Mouse (Mus musculus): Measurements from ENCODE around the gene Mpi. TPM values are rescaled to one million over a fixed set of nuclear protein-coding genes. Genes with fewer than 3 reads are reported as not detected.

Gene Mpi
- polyA plus RNA-seq, 1 experiment from 2014 or later = 81.2 TPM

GRCm38 (mm10) chr9:57537044-57537727 lies 15.4 kb downstream of the Mpi start, which contains the start of gene Fam219b:
Fam219b (plus strand) TSS chr9:57537528.
- H3K4me1 ChIP-seq = peaks cover 28% of the 10 kb centered on the region
- H3K9ac ChIP-seq = peak within 1 kb of the TSS; percentile 91
- no peaks in the 10 kb centered on the region for H3K9me3 ChIP-seq
- ATAC-seq (replicated peaks) = peak; percentile 91
- 2% methylated on average over 45 of the region's 45 CpGs for WGBS
- peak within 1 kb of the TSS; percentile 92 for H3K27ac ChIP-seq
- H3K36me3 ChIP-seq (replicated peaks) = peaks cover 20% of the 10 kb centered on the region
- no peaks in the 10 kb centered on the region for H3K27me3 ChIP-seq (replicated peaks)
- H3K4me2 ChIP-seq = peak within 1 kb of the TSS; percentile 89
- peak within 1 kb of the TSS; percentile 96 for H3K4me3 ChIP-seq

- Histone ChIP-seq H3K36me3 (replicated peaks) (peaks cover 26% of the 10 kb centered on the region), H3K9ac (0 out of 2 replicates have a peak overlapping the region, but pooled peaks have one; percentile 91), H3K27me3 (replicated peaks) (no peaks in the 10 kb centered on the region), H3K9me3 (no peaks in the 10 kb centered on the region), H3K27ac (no peak overlapping the region), H3K4me3 (peak overlapping the region; percentile 96), H3K4me1 (peaks cover 28% of the 10 kb centered on the region), H3K4me2 (peak overlapping the region; percentile 89)
- ATAC-seq (replicated peaks) = no peak
- 86% methylated on average over 5 of the region's 5 CpGs for WGBS
Measured at GRCm38 (mm10) chr9:57536362-57536761, 16.2 kb downstream of the Mpi start.

- no peak for ATAC-seq (replicated peaks)
- Histone ChIP-seq H3K36me3 (replicated peaks) (peaks cover 15% of the 10 kb centered on the region), H3K4me2 (no peak overlapping the region), H3K4me1 (peaks cover 5% of the 10 kb centered on the region), H3K9ac (no peak overlapping the region), H3K27ac (no peak overlapping the region), H3K9me3 (no peaks in the 10 kb centered on the region), H3K27me3 (replicated peaks) (no peaks in the 10 kb centered on the region), H3K4me3 (no peak overlapping the region)
- WGBS = 94% methylated on average over 1 of the region's 1 CpGs
Measured at GRCm38 (mm10) chr9:57531946-57532345, 20.6 kb downstream of the Mpi start.

- peaks cover 35% of the 10 kb centered on the region for H3K4me1 ChIP-seq
- H3K27me3 ChIP-seq (replicated peaks) = no peaks in the 10 kb centered on the region
- no peak overlapping the region for H3K27ac ChIP-seq
- H3K4me3 ChIP-seq = no peak overlapping the region
- no peaks in the 10 kb centered on the region for H3K9me3 ChIP-seq
- ATAC-seq (replicated peaks) = no peak
- H3K9ac ChIP-seq = no peak overlapping the region
- peaks cover 3% of the 10 kb centered on the region for H3K36me3 ChIP-seq (replicated peaks)
- H3K4me2 ChIP-seq = no peak overlapping the region
Measured at GRCm38 (mm10) chr9:57526435-57526834, 26.1 kb downstream of the Mpi start.

- H3K9me3 ChIP-seq = no peaks in the 10 kb centered on the region
- WGBS = 88% methylated on average over 2 of the region's 2 CpGs
- no peak overlapping the region for H3K4me2 ChIP-seq
- no peaks in the 10 kb centered on the region for H3K36me3 ChIP-seq (replicated peaks)
- no peak for ATAC-seq (replicated peaks)
- no peak overlapping the region; the same call in 1 of the 2 replicates for H3K9ac ChIP-seq
- no peaks in the 10 kb centered on the region for H3K27me3 ChIP-seq (replicated peaks)
- H3K27ac ChIP-seq = no peak overlapping the region
- peaks cover 36% of the 10 kb centered on the region for H3K4me1 ChIP-seq
- no peak overlapping the region for H3K4me3 ChIP-seq
Measured at GRCm38 (mm10) chr9:57525516-57525915, 27.0 kb downstream of the Mpi start.

GRCm38 (mm10) chr9:57524439-57524838 lies 28.1 kb downstream of the Mpi start:
- no peaks in the 10 kb centered on the region for H3K9me3 ChIP-seq
- no peak overlapping the region for H3K9ac ChIP-seq
- H3K36me3 ChIP-seq (replicated peaks) = no peaks in the 10 kb centered on the region
- no peaks in the 10 kb centered on the region for H3K27me3 ChIP-seq (replicated peaks)
- H3K27ac ChIP-seq = no peak overlapping the region
- ATAC-seq (replicated peaks) = no peak
- no peak overlapping the region for H3K4me3 ChIP-seq
- no peak overlapping the region for H3K4me2 ChIP-seq
- H3K4me1 ChIP-seq = peaks cover 39% of the 10 kb centered on the region

GRCm38 (mm10) chr9:57523754-57524153 lies 28.8 kb downstream of the Mpi start:
- Histone ChIP-seq H3K9ac (no peak overlapping the region), H3K4me3 (no peak overlapping the region), H3K9me3 (no peaks in the 10 kb centered on the region), H3K4me1 (peaks cover 39% of the 10 kb centered on the region), H3K4me2 (peak overlapping the region; percentile 83; the same call in 1 of the 2 replicates), H3K36me3 (replicated peaks) (no peaks in the 10 kb centered on the region), H3K27me3 (replicated peaks) (no peaks in the 10 kb centered on the region), H3K27ac (no peak overlapping the region)
- 85% methylated on average over 1 of the region's 1 CpGs for WGBS
- ATAC-seq (replicated peaks) = no peak

- Histone ChIP-seq H3K4me1 (peaks cover 39% of the 10 kb centered on the region), H3K9me3 (no peaks in the 10 kb centered on the region), H3K27me3 (replicated peaks) (no peaks in the 10 kb centered on the region), H3K36me3 (replicated peaks) (no peaks in the 10 kb centered on the region), H3K27ac (no peak overlapping the region), H3K4me3 (peak overlapping the region; percentile 92), H3K4me2 (peak overlapping the region; percentile 83), H3K9ac (no peak overlapping the region)
- no peak for ATAC-seq (replicated peaks)
- WGBS = 85% methylated on average over 4 of the region's 4 CpGs
Measured at GRCm38 (mm10) chr9:57522861-57523246, 29.7 kb downstream of the Mpi start.

- H3K4me1 ChIP-seq = peaks cover 39% of the 10 kb centered on the region
- H3K27ac ChIP-seq = peak overlapping the region; percentile 91; the same call in 1 of the 2 replicates
- ATAC-seq (replicated peaks) = no peak
- peak overlapping the region; percentile 92 for H3K4me3 ChIP-seq
- no peaks in the 10 kb centered on the region for H3K9me3 ChIP-seq
- H3K27me3 ChIP-seq (replicated peaks) = no peaks in the 10 kb centered on the region
- 37% methylated on average over 7 of the region's 7 CpGs for WGBS
- peak overlapping the region; percentile 83 for H3K4me2 ChIP-seq
- peak overlapping the region; percentile 98 for H3K9ac ChIP-seq
- H3K36me3 ChIP-seq (replicated peaks) = no peaks in the 10 kb centered on the region
Measured at GRCm38 (mm10) chr9:57522114-57522860, 30.3 kb downstream of the Mpi start.

GRCm38 (mm10) chr9:57521056-57521911 lies 31.3 kb downstream of the Mpi start, which contains the start of gene Cox5a:
Cox5a (plus strand) TSS chr9:57521274.
- under 1% methylated on average over 95 of the region's 95 CpGs for WGBS
- peak; percentile 96 for ATAC-seq (replicated peaks)

GRCm38 (mm10) chr9:57520375-57521055 lies 32.0 kb downstream of the Mpi start:
- Histone ChIP-seq H3K9me3 (no peaks in the 10 kb centered on the region), H3K27me3 (replicated peaks) (no peaks in the 10 kb centered on the region), H3K4me3 (peak overlapping the region; percentile 92), H3K9ac (peak overlapping the region; percentile 40), H3K36me3 (replicated peaks) (no peaks in the 10 kb centered on the region), H3K4me1 (peaks cover 37% of the 10 kb centered on the region), H3K4me2 (peak overlapping the region; percentile 83), H3K27ac (peak overlapping the region; percentile 91)
- WGBS = 24% methylated on average over 16 of the region's 16 CpGs
- peak; percentile 43 for ATAC-seq (replicated peaks)

More at GRCm38 (mm10) chr9:57521056-57521911, 31.3 kb downstream of the Mpi start, which contains the start of gene Cox5a:
- Histone ChIP-seq H3K36me3 (replicated peaks) (no peaks in the 10 kb centered on the region), H3K4me3 (peak within 1 kb of the TSS; percentile 92), H3K9ac (peak within 1 kb of the TSS; percentile 98), H3K4me2 (peak within 1 kb of the TSS; percentile 83), H3K9me3 (no peaks in the 10 kb centered on the region), H3K27ac (peak within 1 kb of the TSS; percentile 91), H3K4me1 (peaks cover 39% of the 10 kb centered on the region), H3K27me3 (replicated peaks) (no peaks in the 10 kb centered on the region)

All from midbrain, embryonic 15.5 days (tissue).